Mouse (Mus musculus) hindbrain, embryonic 13.5 days (tissue): Measurements from ENCODE around the gene Slc2a13. TPM values are rescaled to one million over a fixed set of nuclear protein-coding genes. Genes with fewer than 3 reads are reported as not detected.

ENCODE experiments used
- ATAC-seq: fragments of 200-750 bp; cut with Nextera tagmentation; 2 replicates; pipeline ENCODE4 v1.8.0; 2017; ENCODE audit warnings: moderate TSS enrichment; ENCODE audit not compliant: low FRiP score
- H3K27ac ChIP-seq: fragments of 300-500 bp; sonication (generic); 2 replicates; pipeline ENCODE4 v1.5.1; 2015; ENCODE audit warnings: inconsistent platforms, mild to moderate bottlenecking, moderate library complexity
- H3K27me3 ChIP-seq: fragments of 300-500 bp; sonication (generic); 2 replicates; pipeline ENCODE4 v1.6.1; 2015; ENCODE audit warnings: mild to moderate bottlenecking, inconsistent platforms
- H3K36me3 ChIP-seq: fragments of 300-500 bp; sonication (generic); 2 replicates; pipeline ENCODE4 v1.6.1; 2015; ENCODE audit warnings: mild to moderate bottlenecking, inconsistent platforms
- H3K4me1 ChIP-seq: fragments of 300-500 bp; sonication (generic); replicated peaks from 2 replicates; pipeline ENCODE4 v1.6.1; 2015; ENCODE audit warnings: inconsistent platforms
- H3K4me2 ChIP-seq: fragments of 300-500 bp; sonication (generic); 2 replicates; pipeline ENCODE4 v1.6.1; 2015; ENCODE audit warnings: inconsistent platforms, mild to moderate bottlenecking, moderate library complexity
- H3K4me3 ChIP-seq: fragments of 300-500 bp; sonication (generic); 2 replicates; pipeline ENCODE4 v1.5.1; 2015; ENCODE audit warnings: mild to moderate bottlenecking, inconsistent platforms
- H3K9ac ChIP-seq: fragments of 300-500 bp; sonication (generic); 2 replicates; pipeline ENCODE4 v1.6.1; 2015; ENCODE audit warnings: mild to moderate bottlenecking, inconsistent platforms
- H3K9me3 ChIP-seq: fragments of 300-500 bp; sonication (generic); 2 replicates; pipeline ENCODE4 v1.6.1; 2016; ENCODE audit warnings: inconsistent platforms
- WGBS: fragments of 180-500 bp; shearing (Covaris S2); methylation state at CpG from one replicate; pipeline ENCODE4 v1.1.7; 2015; 5-methylcytosine and 5-hydroxymethylcytosine counted together
- polyA plus RNA-seq: library from polyadenylated mRNA; unstranded; fragments of >200 nt; fragmentation: Nextera tagmentation; extraction: Ambion mirVana; gene quantifications from 2 replicates; pipeline ENCODE4 v1.2.1, GENCODE M21; 2015

Slc2a13 gene
- polyA plus RNA-seq, 1 experiment from 2014 or later, result 2.9 TPM

GRCm38 (mm10) chr15:91251544-91252408 lies 321.3 kb downstream of the Slc2a13 start:
- no peak overlapping the region for H3K4me3 ChIP-seq
- H3K27ac ChIP-seq, result no peak overlapping the region
- ATAC-seq, result no peak
- no peaks in the 10 kb centered on the region for H3K27me3 ChIP-seq
- WGBS, result 73% methylated on average over 9 of the region's 9 CpGs
- H3K4me2 ChIP-seq, result no peak overlapping the region
- no peaks in the 10 kb centered on the region for H3K36me3 ChIP-seq
- H3K9me3 ChIP-seq, result no peaks in the 10 kb centered on the region
- H3K4me1 ChIP-seq, result 0 out of 2 replicates have a peak, but pooled peaks cover 3% of the 10 kb centered on the region
- H3K9ac ChIP-seq, result no peak overlapping the region

GRCm38 (mm10) chr15:91250815-91251214 lies 322.2 kb downstream of the Slc2a13 start:
- H3K36me3 ChIP-seq, result no peaks in the 10 kb centered on the region
- 0 out of 2 replicates have a peak, but pooled peaks cover 3% of the 10 kb centered on the region for H3K4me1 ChIP-seq
- no peak overlapping the region for H3K27ac ChIP-seq
- no peak for ATAC-seq
- no peak overlapping the region for H3K4me2 ChIP-seq
- no peaks in the 10 kb centered on the region for H3K27me3 ChIP-seq
- WGBS, result 62% methylated on average over 6 of the region's 6 CpGs
- no peak overlapping the region for H3K4me3 ChIP-seq
- H3K9ac ChIP-seq, result no peak overlapping the region
- no peaks in the 10 kb centered on the region for H3K9me3 ChIP-seq

GRCm38 (mm10) chr15:91240683-91241335 lies 332.3 kb downstream of the Slc2a13 start:
- 91% methylated on average over 3 of the region's 3 CpGs for WGBS
- no peak for ATAC-seq
- H3K27ac ChIP-seq, result no peak overlapping the region

GRCm38 (mm10) chr15:91237294-91237693 lies 335.8 kb downstream of the Slc2a13 start:
- no peak for ATAC-seq
- H3K4me2 ChIP-seq, result no peak overlapping the region
- H3K27me3 ChIP-seq, result no peaks in the 10 kb centered on the region
- no peaks in the 10 kb centered on the region for H3K4me1 ChIP-seq
- no peaks in the 10 kb centered on the region for H3K36me3 ChIP-seq
- H3K9ac ChIP-seq, result no peak overlapping the region
- 90% methylated on average over 5 of the region's 5 CpGs for WGBS
- H3K9me3 ChIP-seq, result no peaks in the 10 kb centered on the region
- no peak overlapping the region for H3K4me3 ChIP-seq
- no peak overlapping the region for H3K27ac ChIP-seq

More at GRCm38 (mm10) chr15:91240683-91241335, 332.3 kb downstream of the Slc2a13 start:
- Histone ChIP-seq H3K27me3 (no peaks in the 10 kb centered on the region), H3K4me3 (no peak overlapping the region), H3K4me1 (no peaks in the 10 kb centered on the region), H3K36me3 (no peaks in the 10 kb centered on the region), H3K9me3 (no peaks in the 10 kb centered on the region), H3K9ac (no peak overlapping the region), H3K4me2 (no peak overlapping the region)

Other genes with a start within 250 kb of the Slc2a13 start
- 1.5 and 1.9 TPM in 2 replicates for gene Lrrk2, start 99.9 kb upstream of the Slc2a13 start, polyA plus RNA-seq